Comparison of ENCODE assay signal across 1 mouse cellular context in the genomic region with DNA sequence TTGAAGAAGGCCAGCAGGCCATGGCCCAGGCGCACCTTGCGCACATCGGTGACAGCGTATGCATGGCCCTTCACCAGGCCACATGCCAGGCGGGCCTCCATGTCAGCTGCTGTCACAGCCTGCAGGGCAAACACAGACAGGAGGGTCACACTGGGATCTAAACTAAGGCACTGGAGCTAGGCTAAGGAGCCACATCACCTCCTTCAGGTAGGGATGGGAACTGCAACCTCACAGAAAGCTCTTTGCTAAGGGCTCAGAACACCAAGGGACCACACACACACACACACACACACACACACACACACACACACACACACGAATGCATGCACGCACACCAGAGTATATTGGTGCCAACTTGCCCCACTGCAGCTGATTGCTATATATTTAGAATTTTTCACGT.
TF ChIP-seq lines count a peak whose summit lies in the region.

No protein-coding gene starts in this region.

TF ChIP-seq in MEL, 35 proteins besides CTCF, POLR2A, EP300 and RAD21:
- TF ChIP-seq KAT2A (conservative IDR thresholded peaks at IDR 0.05; ENCODE audit: low read depth, low read length) (no peak), ZC3H11A (IDR thresholded peaks at IDR 0.05; ENCODE audit: low read depth, low read length) (no peak), MYB (IDR thresholded peaks at IDR 0.05; ENCODE audit: low read depth, low read length) (no peak), NELFE (IDR thresholded peaks at IDR 0.05; ENCODE audit: low read depth, low read length) (no peak), HCFC1 (IDR thresholded peaks at IDR 0.05; ENCODE audit: low read depth, low read length) (no peak), USF2 (IDR thresholded peaks at IDR 0.05; ENCODE audit: borderline replicate concordance in 1 of 2, insufficient read depth in 1 of 2, low read depth in 1 of 2, low read length in 2 of 2) (no peak), GATA1 (IDR thresholded peaks at IDR 0.05; ENCODE audit: low read depth, low read length) (no peak)
